Mouse (Mus musculus) MEL (cell line): ENCODE results near the gene Qtrt2. TPM values are rescaled to one million over a fixed set of nuclear protein-coding genes. Genes with fewer than 3 reads are reported as not detected.

Experiments
- DNase-seq: peaks from one replicate; pipeline ENCODE4 v3.0.0; 2011; ENCODE audit warnings: low read depth, low spot score
- H3K27ac ChIP-seq: 2 replicates; pipeline ENCODE4 v1.5.1; 2012; ENCODE audit warnings: low read depth, mild to moderate bottlenecking, control low read depth, low read length, moderate library complexity; ENCODE audit not compliant: control insufficient read depth
- H3K27me3 ChIP-seq, 2 experiments: fragments of 150-350 bp in 1 of 2; sonication (generic) in 1 of 2; 2 replicates each; pipeline ENCODE4 v1.6.1; 2012; ENCODE audit warnings: low read length in 2 of 2, mild to moderate bottlenecking in 2 of 2, improper control_type of control experiment in 1 of 2, moderate library complexity in 1 of 2; ENCODE audit not compliant: insufficient read depth in 2 of 2, control insufficient read depth in 1 of 2
- H3K36me3 ChIP-seq, 2 experiments: 2 replicates each; pipeline ENCODE4 v1.6.1; 2012 to 2014; ENCODE audit warnings: low read length in 2 of 2, improper control_type of control experiment in 1 of 2, inconsistent platforms in 1 of 2, mild to moderate bottlenecking in 1 of 2; ENCODE audit not compliant: insufficient read depth in 2 of 2, control insufficient read depth in 1 of 2
- H3K4me1 ChIP-seq, 2 experiments: fragments of 150-350 bp in 1 of 2; sonication (generic) in 1 of 2; 2 replicates each; pipeline ENCODE4 v1.6.1; 2012; ENCODE audit warnings: low read length in 2 of 2, improper control_type of control experiment in 1 of 2, mild to moderate bottlenecking in 1 of 2; ENCODE audit not compliant: insufficient read depth in 2 of 2, control insufficient read depth in 1 of 2
- H3K4me3 ChIP-seq, 2 experiments: fragments of 150-350 bp in 1 of 2; sonication (generic) in 1 of 2; 2 replicates each; pipeline ENCODE4 v1.5.1; 2012; ENCODE audit warnings: low read depth in 2 of 2, low read length in 2 of 2, mild to moderate bottlenecking in 2 of 2, moderate library complexity in 2 of 2, control low read depth in 1 of 2, improper control_type of control experiment in 1 of 2; ENCODE audit not compliant: control insufficient read depth in 1 of 2, insufficient read depth in 1 of 2
- H3K79me2 ChIP-seq: 2 replicates; pipeline ENCODE4 v1.6.1; 2012; ENCODE audit warnings: mild to moderate bottlenecking, low read length, moderate library complexity; ENCODE audit not compliant: control insufficient read depth, poor library complexity, insufficient read depth
- H3K9ac ChIP-seq: 2 replicates; pipeline ENCODE4 v1.6.1; 2012; ENCODE audit warnings: low read depth, mild to moderate bottlenecking, control low read depth, low read length, moderate library complexity; ENCODE audit not compliant: control insufficient read depth, poor library complexity, severe bottlenecking
- H3K9me3 ChIP-seq: fragments of 150-350 bp; sonication (generic); replicated peaks from 2 replicates; pipeline ENCODE4 v1.6.1; 2012; ENCODE audit warnings: mild to moderate bottlenecking, low read length, improper control_type of control experiment, moderate library complexity; ENCODE audit not compliant: insufficient read depth
- BHLHE40 ChIP-seq: IDR thresholded peaks from 2 replicates; pipeline ENCODE4 v1.6.1; 2012; ENCODE audit warnings: low read depth, mild to moderate bottlenecking, inconsistent platforms, low read length, improper control_type of control experiment, borderline replicate concordance
- CTCF ChIP-seq, 3 experiments: IDR thresholded peaks in 2 of 3; conservative IDR thresholded peaks in 1 of 3; 2 replicates each; pipeline ENCODE4 v1.5.1; 2011 to 2012; ENCODE audit warnings: low read length in 3 of 3, low read depth in 2 of 3, mild to moderate bottlenecking in 2 of 3, improper control_type of control experiment in 1 of 3, inconsistent platforms in 1 of 3, mixed read lengths in 1 of 3, moderate library complexity in 1 of 3; ENCODE audit not compliant: control insufficient read depth in 1 of 3, insufficient read depth in 1 of 3, poor library complexity in 1 of 3, severe bottlenecking in 1 of 3
- E2F4 ChIP-seq: IDR thresholded peaks from 2 replicates; pipeline ENCODE4 v1.6.1; 2011; ENCODE audit warnings: low read depth, low read length, improper control_type of control experiment, borderline replicate concordance
- ELF1 ChIP-seq: IDR thresholded peaks from 2 replicates; pipeline ENCODE4 v1.6.1; 2014; ENCODE audit warnings: low read depth, mild to moderate bottlenecking, inconsistent platforms, low read length, improper control_type of control experiment, moderate library complexity
- ETS1 ChIP-seq: IDR thresholded peaks from 2 replicates; pipeline ENCODE4 v1.6.1; 2012; ENCODE audit warnings: low read depth, mild to moderate bottlenecking, inconsistent platforms, low read length, improper control_type of control experiment, moderate library complexity
- GATA1 ChIP-seq: IDR thresholded peaks from 2 replicates; pipeline ENCODE4 v1.6.1; 2011; ENCODE audit warnings: low read depth, low read length, improper control_type of control experiment
- HCFC1 ChIP-seq: IDR thresholded peaks from 2 replicates; pipeline ENCODE4 v1.6.1; 2012; ENCODE audit warnings: low read depth, mild to moderate bottlenecking, inconsistent platforms, low read length, improper control_type of control experiment, moderate library complexity
- KAT2A ChIP-seq: conservative IDR thresholded peaks from 2 replicates; pipeline ENCODE4 v1.6.1; 2012; ENCODE audit warnings: low read depth, low read length, improper control_type of control experiment, inconsistent platforms
- MAX ChIP-seq: IDR thresholded peaks from 2 replicates; pipeline ENCODE4 v1.6.1; 2011; ENCODE audit warnings: low read length, improper control_type of control experiment
- MAZ ChIP-seq: IDR thresholded peaks from 2 replicates; pipeline ENCODE4 v1.6.1; 2012; ENCODE audit warnings: low read depth, mild to moderate bottlenecking, inconsistent platforms, low read length, improper control_type of control experiment
- MXI1 ChIP-seq: IDR thresholded peaks from 2 replicates; pipeline ENCODE4 v1.6.1; 2011; ENCODE audit warnings: mild to moderate bottlenecking, low read depth, low read length, improper control_type of control experiment
- MYB ChIP-seq: IDR thresholded peaks from 2 replicates; pipeline ENCODE4 v1.6.1; 2011; ENCODE audit warnings: mild to moderate bottlenecking, low read depth, low read length, improper control_type of control experiment
- MYC ChIP-seq: IDR thresholded peaks from 2 replicates; pipeline ENCODE4 v1.6.1; 2011; ENCODE audit warnings: low read depth, mild to moderate bottlenecking, low read length, improper control_type of control experiment, moderate library complexity
- NELFE ChIP-seq: IDR thresholded peaks from 2 replicates; pipeline ENCODE4 v1.6.1; 2011; ENCODE audit warnings: low read depth, low read length, improper control_type of control experiment
- NRF1 ChIP-seq: IDR thresholded peaks from 2 replicates; pipeline ENCODE4 v1.6.1; 2014; ENCODE audit warnings: low read depth, mild to moderate bottlenecking, inconsistent platforms, low read length, improper control_type of control experiment, moderate library complexity; ENCODE audit not compliant: poor library complexity, insufficient read depth, severe bottlenecking
- POLR2A ChIP-seq, 2 experiments: IDR thresholded peaks; 2 replicates each; pipeline ENCODE4 v1.6.1; 2011 to 2012; ENCODE audit warnings: low read length in 2 of 2, mild to moderate bottlenecking in 2 of 2, control low read depth in 1 of 2, improper control_type of control experiment in 1 of 2, low read depth in 1 of 2, moderate library complexity in 1 of 2; ENCODE audit not compliant: control insufficient read depth in 1 of 2, insufficient read depth in 1 of 2, poor library complexity in 1 of 2
- POLR2AphosphoS2 ChIP-seq: IDR thresholded peaks from 2 replicates; pipeline ENCODE4 v1.6.1; 2011; ENCODE audit warnings: low read length, improper control_type of control experiment
- RAD21 ChIP-seq: IDR thresholded peaks from 2 replicates; pipeline ENCODE4 v1.6.1; 2011; ENCODE audit warnings: mild to moderate bottlenecking, low read depth, low read length, improper control_type of control experiment
- RCOR1 ChIP-seq: IDR thresholded peaks from 2 replicates; pipeline ENCODE4 v1.6.1; 2012; ENCODE audit warnings: low read depth, mild to moderate bottlenecking, inconsistent platforms, low read length, improper control_type of control experiment
- SIN3A ChIP-seq: IDR thresholded peaks from 2 replicates; pipeline ENCODE4 v1.6.1; 2012; ENCODE audit warnings: low read length, improper control_type of control experiment, inconsistent platforms
- TBP ChIP-seq: IDR thresholded peaks from 2 replicates; pipeline ENCODE4 v1.8.0; 2011; ENCODE audit warnings: low read depth, low read length, improper control_type of control experiment
- TCF12 ChIP-seq: IDR thresholded peaks from 2 replicates; pipeline ENCODE4 v1.6.1; 2014; ENCODE audit warnings: low read depth, mild to moderate bottlenecking, inconsistent platforms, low read length, improper control_type of control experiment, moderate library complexity
- USF1 ChIP-seq: IDR thresholded peaks from 2 replicates; pipeline ENCODE4 v1.6.1; 2014; ENCODE audit warnings: low read depth, mild to moderate bottlenecking, inconsistent platforms, low read length, improper control_type of control experiment, moderate library complexity
- ZC3H11A ChIP-seq: IDR thresholded peaks from 2 replicates; pipeline ENCODE4 v1.6.1; 2012; ENCODE audit warnings: low read depth, mild to moderate bottlenecking, inconsistent platforms, low read length, improper control_type of control experiment
- ZKSCAN1 ChIP-seq: IDR thresholded peaks from 2 replicates; pipeline ENCODE4 v1.6.1; 2012; ENCODE audit warnings: low read depth, mild to moderate bottlenecking, inconsistent platforms, low read length, improper control_type of control experiment, moderate library complexity
- ZNF384 ChIP-seq: IDR thresholded peaks from 2 replicates; pipeline ENCODE4 v1.6.1; 2012; ENCODE audit warnings: low read depth, mild to moderate bottlenecking, inconsistent platforms, low read length, improper control_type of control experiment
- polyA plus RNA-seq, 2 experiments: library from polyadenylated mRNA; stranded (reverse) in 1 of 2; unstranded in 1 of 2; fragments of >175 nt in 1 of 2; fragments of >200 nt in 1 of 2; gene quantifications; 2 replicates each; pipeline versions ENCODE4 v1.2.1 to v1.2.4; 2012; ENCODE audit warnings: low replicate concordance in 2 of 2, low read depth in 1 of 2; ENCODE audit not compliant: insufficient read length in 2 of 2, insufficient read depth in 1 of 2, missing spikeins in 1 of 2
- total RNA-seq: library from RNA; depleted of rRNA; stranded (reverse); fragments of 300-350 nt; gene quantifications from 2 replicates; pipeline ENCODE4 v1.2.3, GENCODE M21; 2012

Gene Qtrt2
- total and polyA plus RNA-seq, 3 experiments = 37.6 to 68.4 (median 47.9) TPM

GRCm38 (mm10) chr16:43890005-43890336, 36.6 kb downstream of the Qtrt2 start:
- TF ChIP-seq ZNF384 (no peak), CTCF (IDR thresholded peaks at IDR 0.05 in 2 of 3, conservative IDR thresholded peaks at IDR 0.05 in 1 of 3; ENCODE audit: control insufficient read depth in 1 of 3, insufficient read depth in 1 of 3, low read depth in 2 of 3, low read length in 3 of 3, poor library complexity in 1 of 3, severe bottlenecking in 1 of 3) (peak; percentile 22 to 56 (median 36); a peak in 4 of 6 replicates), E2F4 (peak; percentile 58; the same call in 1 of the 2 replicates), MYB (no peak)
- H3K4me3 ChIP-seq = peak overlapping the region; percentile 55 to 77
- DNase-seq = no peak
- no peaks in the 10 kb centered on the region for H3K9me3 ChIP-seq
- H3K27me3 ChIP-seq = no peaks in the 10 kb centered on the region
- peak overlapping the region; percentile 76 for H3K9ac ChIP-seq
- peak overlapping the region; percentile 55 for H3K27ac ChIP-seq
- peaks cover 0 to 7% of the 10 kb centered on the region in 2 experiments; a peak in 1 of 4 replicates for H3K4me1 ChIP-seq
- peaks cover 24% of the 10 kb centered on the region for H3K79me2 ChIP-seq
- H3K36me3 ChIP-seq = peaks cover 0 to 17% of the 10 kb centered on the region in 2 experiments; a peak in 2 of 4 replicates

- peak; percentile 45; the same call in 1 of the 2 replicates for TF ChIP-seq MAZ
- TF ChIP-seq POLR2A (IDR thresholded peaks at IDR 0.05; ENCODE audit: control insufficient read depth in 1 of 2, insufficient read depth in 1 of 2, low read depth in 1 of 2, low read length in 2 of 2, poor library complexity in 1 of 2) = peak; percentile 47 to 81; a peak in 3 of 4 replicates
- no peak for TF ChIP-seq ZC3H11A
- TF ChIP-seq USF1 = peak; percentile 80
- peak; percentile 35; the same call in 1 of the 2 replicates for TF ChIP-seq ETS1
- no peak for TF ChIP-seq MYB
- TF ChIP-seq BHLHE40 = no peak
- peak; percentile 67 for TF ChIP-seq GATA1
- TF ChIP-seq TCF12 = 0 out of 2 replicates have a peak, but pooled peaks have one; percentile 26
- peak; percentile 90 for TF ChIP-seq ZNF384
- no peak for TF ChIP-seq RAD21
- no peak for TF ChIP-seq RCOR1
- TF ChIP-seq SIN3A = peak; percentile 100
- TF ChIP-seq E2F4 = no peak
- 0 out of 2 replicates have a peak, but pooled peaks have one; percentile 38 for TF ChIP-seq POLR2AphosphoS2
- peak; percentile 66; the same call in 1 of the 2 replicates for TF ChIP-seq NELFE
- peak; percentile 80; the same call in 1 of the 2 replicates for TF ChIP-seq ELF1
- peak; percentile 97 for TF ChIP-seq MYC
- no peak for TF ChIP-seq ZKSCAN1
- TF ChIP-seq MAX = peak; percentile 98
- peak; percentile 95 for TF ChIP-seq KAT2A
- TF ChIP-seq HCFC1 = peak; percentile 99
- TF ChIP-seq TBP = 0 out of 2 replicates have a peak, but pooled peaks have one; percentile 34
- peak; percentile 100 for TF ChIP-seq MXI1
- TF ChIP-seq NRF1 = peak; percentile 62
- H3K27ac ChIP-seq = peak within 1 kb of the TSS; percentile 69
These were observed 37.2 kb downstream of the Qtrt2 start, which contains the start of gene Ccdc191 for GRCm38 (mm10) chr16:43889208-43890004. TSS of gene Ccdc191 (plus strand) at chr16:43889800.

More at GRCm38 (mm10) chr16:43889208-43890004, 37.2 kb downstream of the Qtrt2 start, which contains the start of gene Ccdc191:
- H3K9ac ChIP-seq = peak within 1 kb of the TSS; percentile 81
- H3K79me2 ChIP-seq = peaks cover 24% of the 10 kb centered on the region
- peak; percentile 100 for DNase-seq
- peak within 1 kb of the TSS; percentile 63 to 77 for H3K4me3 ChIP-seq
- peaks cover 0 to 17% of the 10 kb centered on the region in 2 experiments; a peak in 2 of 4 replicates for H3K36me3 ChIP-seq
- no peaks in the 10 kb centered on the region for H3K27me3 ChIP-seq
- no peaks in the 10 kb centered on the region for H3K9me3 ChIP-seq
- peaks cover 0 to 7% of the 10 kb centered on the region in 2 experiments; a peak in 1 of 4 replicates for H3K4me1 ChIP-seq
